Mouse (Mus musculus): Measurements from ENCODE around the gene Wdr5b. TPM values are rescaled to one million over a fixed set of nuclear protein-coding genes. Genes with fewer than 3 reads are reported as not detected.
"Not testable (repeated sequence)": the region's sequence is repeated elsewhere in the genome, so short reads cannot be mapped to it uniquely, and the experiment has no call there.

Gene Wdr5b
- polyA plus RNA-seq, 1 experiment from 2014 or later: 5.8 TPM

DNA sequence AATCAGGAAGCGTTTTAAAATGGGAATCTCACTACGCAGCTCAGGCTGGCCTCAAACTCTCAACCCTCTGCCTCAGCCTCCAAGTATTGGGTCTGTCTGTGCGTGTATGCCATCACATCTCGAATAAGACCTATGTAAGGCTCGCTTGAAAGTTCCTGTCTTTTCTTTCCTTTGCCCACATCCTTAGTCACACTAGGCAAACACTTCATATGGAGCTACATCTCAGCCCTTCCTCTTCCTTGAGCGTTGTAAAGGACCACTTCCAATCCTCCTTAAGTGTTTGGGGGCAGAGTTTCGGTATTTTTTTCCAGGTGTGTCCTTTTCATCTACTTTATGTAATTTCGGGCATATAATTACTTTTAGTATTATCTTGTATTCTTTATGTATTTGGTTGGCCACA is 13.9 kb downstream of the Wdr5b start:
- WGBS: 66% methylated on average over 8 of the region's 8 CpGs
- TF ChIP-seq CTCF (IDR thresholded peaks at IDR 0.05) (no peak), EP300 (IDR thresholded peaks at IDR 0.05) (no peak)
- Histone ChIP-seq H3K27ac (ENCODE audit: low read length) (no peak overlapping the region), H3K4me3 (ENCODE audit: low read depth, low read length) (no peak overlapping the region), H3K27me3 (replicated peaks; ENCODE audit: insufficient read depth, low read length) (no peaks in the 10 kb centered on the region), H3K9me3 (ENCODE audit: low read length) (no peaks in the 10 kb centered on the region), H3K4me1 (ENCODE audit: insufficient read depth, low read depth, low read length) (0 out of 2 replicates have a peak, but pooled peaks cover 3% of the 10 kb centered on the region), H3K4me2 (replicated peaks; ENCODE audit: low read depth, low read length) (no peak overlapping the region), H3K36me3 (ENCODE audit: insufficient read depth, low read length) (peaks cover 8% of the 10 kb centered on the region), H3K9ac (replicated peaks; ENCODE audit: low read depth) (no peak overlapping the region)
- ATAC-seq (peak; percentile 73), DNase-seq (ENCODE audit: low spot score) (peak; percentile 55)

DNA sequence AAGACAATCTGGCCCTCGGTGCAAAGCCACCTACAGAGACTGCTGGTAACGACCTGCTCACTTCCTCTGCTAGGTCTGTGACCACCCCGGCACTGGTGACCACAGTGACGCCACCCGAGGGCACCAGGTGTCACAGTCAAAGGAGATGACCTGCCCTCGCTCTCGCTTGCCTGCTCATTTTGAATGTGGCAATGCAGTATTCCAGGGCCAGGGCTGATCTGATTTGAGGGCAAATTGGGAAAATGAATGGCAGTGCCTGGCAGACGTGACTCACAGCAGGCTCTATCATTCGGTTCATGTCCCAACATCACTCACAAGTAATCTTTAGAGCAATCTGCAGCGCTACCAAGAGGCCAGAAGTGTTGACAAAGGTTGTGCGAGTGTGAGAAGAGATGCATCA is 15.4 kb downstream of the Wdr5b start:
- Histone ChIP-seq H3K36me3 (ENCODE audit: insufficient read depth, low read length) (0 out of 2 replicates have a peak, but pooled peaks cover 2% of the 10 kb centered on the region), H3K4me2 (replicated peaks; ENCODE audit: low read depth, low read length) (no peak overlapping the region), H3K4me1 (ENCODE audit: insufficient read depth, low read depth, low read length) (0 out of 2 replicates have a peak, but pooled peaks cover 3% of the 10 kb centered on the region), H3K9me3 (ENCODE audit: low read length) (no peaks in the 10 kb centered on the region), H3K9ac (replicated peaks; ENCODE audit: low read depth) (no peak overlapping the region), H3K4me3 (ENCODE audit: low read depth, low read length) (no peak overlapping the region), H3K27me3 (replicated peaks; ENCODE audit: insufficient read depth, low read length) (no peaks in the 10 kb centered on the region), H3K27ac (ENCODE audit: low read length) (no peak overlapping the region)
- ATAC-seq: no peak
- TF ChIP-seq CTCF (IDR thresholded peaks at IDR 0.05): no peak
- TF ChIP-seq EP300 (IDR thresholded peaks at IDR 0.05): no peak
- 91% methylated on average over 11 of the region's 11 CpGs for WGBS
- DNase-seq (ENCODE audit: low spot score): no peak

DNA sequence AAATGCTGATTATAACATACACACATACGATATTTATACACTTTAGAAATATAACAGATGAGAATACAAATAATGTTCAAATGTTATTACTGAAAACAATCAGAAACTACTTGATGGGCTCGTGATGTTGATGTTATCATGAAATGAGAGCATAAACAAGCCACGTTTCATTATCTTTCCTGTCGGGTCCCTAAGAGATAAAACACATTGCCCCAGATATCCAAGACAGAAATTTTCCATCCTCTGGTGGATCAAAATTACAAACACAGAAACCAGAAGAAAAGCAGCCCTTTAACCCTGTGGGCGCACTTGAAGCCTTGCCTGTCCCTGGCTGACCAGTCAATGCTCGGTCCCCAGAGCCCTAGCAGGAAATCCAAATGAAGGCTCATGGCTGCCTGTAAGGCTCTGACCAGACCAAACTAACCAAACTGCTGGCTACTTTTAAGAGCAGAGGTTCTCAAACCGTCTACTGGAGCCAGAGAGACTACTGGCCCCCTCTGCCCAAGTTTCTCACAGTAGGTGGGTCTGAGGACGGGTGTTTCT is 17.0 kb downstream of the Wdr5b start:
- no peak overlapping the region for H3K27ac ChIP-seq (ENCODE audit: low read length)
- ATAC-seq: no peak
- H3K4me1 ChIP-seq (ENCODE audit: insufficient read depth, low read depth, low read length): 0 out of 2 replicates have a peak, but pooled peaks cover 3% of the 10 kb centered on the region
- H3K9ac ChIP-seq (replicated peaks; ENCODE audit: low read depth): no peak overlapping the region
- no peak overlapping the region for H3K4me2 ChIP-seq (replicated peaks; ENCODE audit: low read depth, low read length)
- no peaks in the 10 kb centered on the region for H3K27me3 ChIP-seq (replicated peaks; ENCODE audit: insufficient read depth, low read length)
- TF ChIP-seq CTCF (IDR thresholded peaks at IDR 0.05) (no peak), EP300 (IDR thresholded peaks at IDR 0.05) (no peak)
- H3K36me3 ChIP-seq (ENCODE audit: insufficient read depth, low read length): no peaks in the 10 kb centered on the region
- no peak overlapping the region for H3K4me3 ChIP-seq (ENCODE audit: low read depth, low read length)
- no peak for DNase-seq (ENCODE audit: low spot score)
- 59% methylated on average over 8 of the region's 8 CpGs for WGBS
- no peaks in the 10 kb centered on the region for H3K9me3 ChIP-seq (ENCODE audit: low read length)

DNA sequence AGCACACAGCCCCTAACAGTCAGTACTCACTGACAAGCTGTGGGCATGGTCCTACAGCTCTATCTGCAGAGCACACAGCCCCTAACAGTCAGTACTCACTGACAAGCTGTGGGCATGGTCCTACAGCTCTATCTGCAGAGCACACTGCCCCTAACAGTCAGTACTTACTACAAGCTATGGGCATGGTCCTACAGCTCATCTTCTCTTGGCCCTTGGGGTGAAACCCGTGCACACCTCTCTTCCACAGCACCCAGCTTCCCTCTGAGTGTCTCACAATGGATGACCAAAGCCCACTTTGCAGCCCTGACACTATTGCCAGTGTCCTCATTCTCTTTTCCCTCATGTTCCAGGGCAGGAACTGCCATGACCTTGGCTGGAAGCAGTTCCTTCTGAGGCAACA is 21.5 kb downstream of the Wdr5b start:
- not testable (repeated sequence) for DNase-seq (ENCODE audit: low spot score); H3K27me3 ChIP-seq (replicated peaks; ENCODE audit: insufficient read depth, low read length); H3K9me3 ChIP-seq (ENCODE audit: low read length); H3K4me3 ChIP-seq (ENCODE audit: low read depth, low read length); H3K4me2 ChIP-seq (replicated peaks; ENCODE audit: low read depth, low read length); H3K27ac ChIP-seq (ENCODE audit: low read length); H3K4me1 ChIP-seq (ENCODE audit: insufficient read depth, low read depth, low read length); ATAC-seq; H3K9ac ChIP-seq (replicated peaks; ENCODE audit: low read depth); H3K36me3 ChIP-seq (ENCODE audit: insufficient read depth, low read length)
- WGBS: 89% methylated on average over 1 of the region's 1 CpGs

DNA sequence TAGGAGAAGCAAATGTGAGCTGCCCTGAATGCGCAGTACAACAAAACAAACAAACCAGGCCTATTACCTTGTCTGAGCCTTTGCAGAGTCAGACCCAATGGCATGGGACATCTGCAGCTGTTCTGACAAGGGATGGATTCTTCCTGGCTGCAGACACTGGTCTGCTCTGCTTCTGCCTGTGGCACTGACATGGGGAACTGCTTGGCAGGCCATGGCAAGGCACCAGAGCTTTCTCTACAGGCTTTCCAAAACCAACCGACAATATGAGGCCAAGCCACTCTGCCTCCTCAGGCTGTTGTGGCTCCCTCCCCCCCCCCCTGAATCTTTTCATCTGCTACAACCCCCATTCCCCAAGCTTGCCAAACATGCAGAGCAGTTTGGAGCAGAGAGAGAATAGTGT is 22.3 kb downstream of the Wdr5b start:
- no peak for ATAC-seq
- H3K27me3 ChIP-seq (replicated peaks; ENCODE audit: insufficient read depth, low read length): no peaks in the 10 kb centered on the region
- no peak overlapping the region for H3K9ac ChIP-seq (replicated peaks; ENCODE audit: low read depth)
- H3K4me1 ChIP-seq (ENCODE audit: insufficient read depth, low read depth, low read length): 0 out of 2 replicates have a peak, but pooled peaks cover 3% of the 10 kb centered on the region
- H3K4me2 ChIP-seq (replicated peaks; ENCODE audit: low read depth, low read length): no peak overlapping the region
- no peaks in the 10 kb centered on the region for H3K9me3 ChIP-seq (ENCODE audit: low read length)
- no peak overlapping the region for H3K4me3 ChIP-seq (ENCODE audit: low read depth, low read length)
- 67% methylated on average over 2 of the region's 2 CpGs for WGBS
- TF ChIP-seq CTCF (IDR thresholded peaks at IDR 0.05) (no peak), EP300 (IDR thresholded peaks at IDR 0.05) (no peak)
- no peak overlapping the region for H3K27ac ChIP-seq (ENCODE audit: low read length)
- H3K36me3 ChIP-seq (ENCODE audit: insufficient read depth, low read length): no peaks in the 10 kb centered on the region
- no peak for DNase-seq (ENCODE audit: low spot score)

DNA sequence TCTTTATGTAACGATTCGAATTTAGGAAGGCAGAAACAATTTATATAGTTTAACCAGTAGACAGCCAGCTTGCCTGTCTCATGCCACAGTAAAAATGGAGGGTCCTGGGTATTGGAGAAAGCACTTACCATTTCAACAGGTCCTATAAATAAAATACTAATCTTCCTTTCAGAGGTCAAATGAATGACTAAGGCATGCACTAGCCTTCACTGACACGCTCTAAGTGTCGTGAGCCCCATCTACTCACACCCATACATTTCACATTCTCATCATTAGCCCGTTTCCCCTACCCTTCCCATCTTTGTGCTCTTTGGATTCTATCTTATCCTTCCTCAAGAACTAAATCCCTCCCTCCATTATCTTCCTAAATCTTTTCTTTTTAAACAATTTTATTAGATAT is 23.9 kb downstream of the Wdr5b start:
- 74% methylated on average over 5 of the region's 5 CpGs for whole genome bisulfite sequencing
- H3K4me1 ChIP-seq (ENCODE audit: insufficient read depth, low read depth, low read length): peaks cover 3% of the 10 kb centered on the region; the same call in 1 of the 2 replicates
- H3K9me3 ChIP-seq (ENCODE audit: low read length): no peaks in the 10 kb centered on the region
- no peak overlapping the region for H3K9ac ChIP-seq (replicated peaks; ENCODE audit: low read depth)
- ATAC-seq: no peak
- no peaks in the 10 kb centered on the region for H3K36me3 ChIP-seq (ENCODE audit: insufficient read depth, low read length)
- DNase-seq (ENCODE audit: low spot score): no peak
- H3K4me3 ChIP-seq (ENCODE audit: low read depth, low read length): no peak overlapping the region
- H3K27ac ChIP-seq (ENCODE audit: low read length): no peak overlapping the region
- no peak overlapping the region for H3K4me2 ChIP-seq (replicated peaks; ENCODE audit: low read depth, low read length)
- no peaks in the 10 kb centered on the region for H3K27me3 ChIP-seq (replicated peaks; ENCODE audit: insufficient read depth, low read length)
- TF ChIP-seq CTCF (IDR thresholded peaks at IDR 0.05) (no peak), EP300 (IDR thresholded peaks at IDR 0.05) (no peak)

DNA sequence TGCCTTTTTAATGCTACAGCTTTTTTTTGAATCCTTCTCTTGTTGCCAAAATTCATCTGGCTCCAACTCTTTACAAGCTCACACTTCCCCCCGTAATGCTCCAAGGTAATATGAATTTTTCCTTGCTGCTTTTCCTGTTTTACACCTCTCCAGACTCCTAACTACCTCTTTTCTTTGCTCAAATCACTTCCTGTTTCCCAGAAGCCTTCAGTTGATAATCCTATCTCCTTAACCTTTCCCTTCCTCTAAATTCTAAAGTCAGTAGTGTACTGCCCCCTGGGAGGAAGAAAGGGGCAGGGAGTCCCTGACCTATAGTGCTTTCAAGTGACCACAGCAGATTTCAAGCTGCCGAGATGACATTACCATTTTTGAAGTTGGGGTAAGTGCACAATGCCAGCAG is 26.7 kb downstream of the Wdr5b start:
- peaks cover 3% of the 10 kb centered on the region; the same call in 1 of the 2 replicates for H3K4me1 ChIP-seq (ENCODE audit: insufficient read depth, low read depth, low read length)
- TF ChIP-seq EP300 (IDR thresholded peaks at IDR 0.05) (no peak), CTCF (IDR thresholded peaks at IDR 0.05) (no peak; the same call in 1 of the 2 replicates)
- no peaks in the 10 kb centered on the region for H3K9me3 ChIP-seq (ENCODE audit: low read length)
- no peak overlapping the region for H3K9ac ChIP-seq (replicated peaks; ENCODE audit: low read depth)
- H3K4me3 ChIP-seq (ENCODE audit: low read depth, low read length): no peak overlapping the region
- WGBS: 54% methylated on average over 2 of the region's 2 CpGs
- H3K36me3 ChIP-seq (ENCODE audit: insufficient read depth, low read length): no peaks in the 10 kb centered on the region
- DNase-seq (ENCODE audit: low spot score) (no peak), ATAC-seq (no peak)
- no peak overlapping the region for H3K27ac ChIP-seq (ENCODE audit: low read length)
- no peaks in the 10 kb centered on the region for H3K27me3 ChIP-seq (replicated peaks; ENCODE audit: insufficient read depth, low read length)
- H3K4me2 ChIP-seq (replicated peaks; ENCODE audit: low read depth, low read length): no peak overlapping the region

Data from lung, postnatal 0 days (tissue).